Mouse (Mus musculus) embryonic facial prominence, embryonic 13.5 days (tissue): ENCODE measurements at regions not wholly inside any gene's neighbourhood (a gene's known extent, or its start where the extent isn't known, plus 50 kb on each side); places are given as distances from the start of the nearest gene placed in this dataset.
"Not testable (repeated sequence)": the region's sequence is repeated elsewhere in the genome, so short reads cannot be mapped to it uniquely, and the experiment has no call there.

Experiments
- ATAC-seq: fragments of 200-750 bp; cut with Nextera tagmentation; 2 replicates; pipeline ENCODE4 v1.8.0; 2017; ENCODE audit warnings: low read depth; ENCODE audit not compliant: insufficient number of reproducible peaks, insufficient read depth, low FRiP score, low TSS enrichment
- H3K27ac ChIP-seq: fragments of 300-500 bp; sonication (generic); 2 replicates; pipeline ENCODE4 v1.5.1; 2015; ENCODE audit warnings: moderate library complexity, mild to moderate bottlenecking, inconsistent platforms
- H3K27me3 ChIP-seq: fragments of 300-500 bp; sonication (generic); 2 replicates; pipeline ENCODE4 v1.6.1; 2015; ENCODE audit warnings: mild to moderate bottlenecking, inconsistent platforms
- H3K36me3 ChIP-seq: fragments of 300-500 bp; sonication (generic); 2 replicates; pipeline ENCODE4 v1.6.1; 2015; ENCODE audit warnings: mild to moderate bottlenecking, inconsistent platforms
- H3K4me1 ChIP-seq: fragments of 300-500 bp; sonication (generic); 2 replicates; pipeline ENCODE4 v1.6.1; 2015; ENCODE audit warnings: inconsistent platforms
- H3K4me2 ChIP-seq: fragments of 300-500 bp; sonication (generic); 2 replicates; pipeline ENCODE4 v1.6.1; 2015; ENCODE audit warnings: moderate library complexity, mild to moderate bottlenecking, inconsistent platforms
- H3K4me3 ChIP-seq: fragments of 300-500 bp; sonication (generic); 2 replicates; pipeline ENCODE4 v1.5.1; 2015; ENCODE audit warnings: mild to moderate bottlenecking, inconsistent platforms
- H3K9ac ChIP-seq: fragments of 300-500 bp; sonication (generic); 2 replicates; pipeline ENCODE4 v1.6.1; 2015; ENCODE audit warnings: mild to moderate bottlenecking, inconsistent platforms
- H3K9me3 ChIP-seq: fragments of 300-500 bp; sonication (generic); 2 replicates; pipeline ENCODE4 v1.6.1; 2016; ENCODE audit warnings: inconsistent platforms
- WGBS: fragments of 180-500 bp; shearing (Covaris S2); methylation state at CpG from one replicate; pipeline ENCODE4 v1.1.7; 2015; ENCODE audit warnings: mixed read lengths; 5-methylcytosine and 5-hydroxymethylcytosine counted together

GRCm38 (mm10) chr6:103809986-103810341 is 299.6 kb downstream of the Chl1 start:
- Histone ChIP-seq H3K4me2 (peak overlapping the region; percentile 46), H3K9ac (0 out of 2 replicates have a peak overlapping the region, but pooled peaks have one; percentile 2), H3K27me3 (peaks cover 17% of the 10 kb centered on the region), H3K27ac (no peak overlapping the region), H3K9me3 (no peaks in the 10 kb centered on the region), H3K36me3 (no peaks in the 10 kb centered on the region), H3K4me1 (peaks cover 19% of the 10 kb centered on the region), H3K4me3 (peak overlapping the region; percentile 2; the same call in 1 of the 2 replicates)
- 16% methylated on average over 7 of the region's 7 CpGs for WGBS
- ATAC-seq = no peak

DNA sequence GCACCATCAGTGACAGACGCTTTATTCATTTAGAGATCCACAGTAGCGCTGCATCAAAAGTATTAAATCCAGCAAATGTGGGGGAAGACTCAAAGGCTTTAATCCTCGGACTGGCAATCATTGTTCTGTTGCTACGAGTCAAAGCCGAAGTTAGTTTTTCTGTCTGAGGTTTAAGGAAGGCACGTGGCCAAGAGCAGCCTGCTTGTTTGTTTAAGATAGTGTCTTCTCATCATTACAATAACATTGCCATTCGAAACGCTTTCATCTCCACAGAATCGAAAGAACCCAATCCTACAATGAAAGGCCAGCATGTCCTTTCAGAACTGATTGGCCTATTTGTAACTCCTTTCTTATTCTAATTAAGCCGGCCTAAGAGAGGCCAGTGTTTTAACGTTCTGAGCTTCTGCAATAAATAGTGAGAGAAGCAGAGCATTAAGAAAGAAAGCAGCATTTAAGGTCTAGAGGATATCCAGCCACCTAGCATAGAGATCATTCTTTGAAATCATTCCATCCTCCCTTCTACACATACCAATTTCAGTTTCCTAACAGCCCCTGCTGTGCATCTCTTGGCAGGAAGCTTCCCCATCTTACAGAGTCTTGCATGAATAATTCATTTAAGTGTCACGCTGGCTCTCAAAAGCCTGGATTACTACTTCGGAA is 300.1 kb downstream of the Chl1 start:
- 5% methylated on average over 13 of the region's 13 CpGs for WGBS
- H3K36me3 ChIP-seq = no peaks in the 10 kb centered on the region
- H3K27me3 ChIP-seq = peaks cover 17% of the 10 kb centered on the region
- 0 out of 2 replicates have a peak overlapping the region, but pooled peaks have one; percentile 2 for H3K9ac ChIP-seq
- H3K4me3 ChIP-seq = peak overlapping the region; percentile 2; the same call in 1 of the 2 replicates
- no peaks in the 10 kb centered on the region for H3K9me3 ChIP-seq
- peaks cover 19% of the 10 kb centered on the region for H3K4me1 ChIP-seq
- ATAC-seq = no peak
- H3K27ac ChIP-seq = no peak overlapping the region
- peak overlapping the region; percentile 46 for H3K4me2 ChIP-seq

GRCm38 (mm10) chr6:103816396-103816795 is 306.0 kb downstream of the Chl1 start:
- not testable (repeated sequence) for H3K9me3 ChIP-seq, H3K4me2 ChIP-seq, H3K27ac ChIP-seq, H3K4me3 ChIP-seq, H3K4me1 ChIP-seq, H3K36me3 ChIP-seq, H3K9ac ChIP-seq, ATAC-seq, H3K27me3 ChIP-seq
- WGBS = 52% methylated on average over 5 of the region's 5 CpGs

DNA sequence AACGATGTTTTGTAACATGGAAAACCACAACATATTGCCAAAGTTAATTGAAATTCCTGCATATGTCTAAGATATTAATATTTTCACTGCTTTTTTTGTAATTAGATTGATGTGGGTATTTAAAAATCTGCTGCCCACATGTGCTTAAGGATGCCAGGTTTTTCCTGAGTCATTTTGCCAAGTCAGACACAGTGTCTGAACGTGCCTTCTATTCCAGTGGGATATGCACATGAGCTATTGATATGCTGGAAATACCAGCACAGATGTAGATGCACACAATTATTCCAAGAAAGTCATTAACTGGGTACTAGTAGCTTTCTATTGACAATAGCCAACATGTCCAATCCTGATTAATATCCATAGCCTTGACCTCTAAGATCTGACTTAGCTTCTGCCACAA is 315.7 kb downstream of the Chl1 start:
- Histone ChIP-seq H3K4me2 (no peak overlapping the region), H3K4me3 (no peak overlapping the region), H3K4me1 (no peaks in the 10 kb centered on the region), H3K9ac (no peak overlapping the region), H3K9me3 (no peaks in the 10 kb centered on the region), H3K36me3 (no peaks in the 10 kb centered on the region), H3K27ac (no peak overlapping the region), H3K27me3 (no peaks in the 10 kb centered on the region)
- WGBS = 54% methylated on average over 2 of the region's 2 CpGs
- no peak for ATAC-seq

DNA sequence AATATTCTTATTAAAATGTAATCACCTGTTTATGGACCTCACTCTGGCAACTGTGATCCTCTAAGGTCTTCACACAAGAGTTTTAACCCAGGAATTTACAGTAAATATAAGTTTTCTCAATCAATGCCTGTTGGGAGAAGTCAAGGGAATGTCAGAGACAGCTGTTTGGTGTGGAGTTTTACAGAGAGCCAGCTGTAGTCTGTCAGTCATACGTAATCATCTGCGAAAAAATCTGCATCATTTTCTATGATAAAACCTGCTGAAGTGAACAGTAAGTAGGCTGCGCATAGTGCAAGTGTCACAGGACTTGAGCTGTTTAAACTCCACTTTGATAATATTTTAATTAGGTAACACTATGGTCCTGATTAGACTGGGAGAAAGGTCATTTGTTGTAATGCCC is 317.2 kb downstream of the Chl1 start:
- Histone ChIP-seq H3K27ac (no peak overlapping the region), H3K4me3 (no peak overlapping the region), H3K27me3 (no peaks in the 10 kb centered on the region), H3K4me1 (no peaks in the 10 kb centered on the region), H3K36me3 (no peaks in the 10 kb centered on the region), H3K9me3 (no peaks in the 10 kb centered on the region), H3K9ac (no peak overlapping the region), H3K4me2 (no peak overlapping the region)
- no peak for ATAC-seq
- WGBS = 93% methylated on average over 3 of the region's 3 CpGs

- Histone ChIP-seq H3K4me3 (no peak overlapping the region), H3K27me3 (no peaks in the 10 kb centered on the region), H3K9me3 (no peaks in the 10 kb centered on the region), H3K4me1 (no peaks in the 10 kb centered on the region), H3K4me2 (no peak overlapping the region), H3K9ac (no peak overlapping the region), H3K36me3 (no peaks in the 10 kb centered on the region), H3K27ac (no peak overlapping the region)
- no peak for ATAC-seq
- 94% methylated on average over 1 of the region's 1 CpGs for WGBS
Observed at GRCm38 (mm10) chr6:103828866-103829265, 318.5 kb downstream of the Chl1 start.

- 83% methylated on average over 4 of the region's 4 CpGs for WGBS
- 0 out of 2 replicates have a peak, but pooled peaks cover 3% of the 10 kb centered on the region for H3K27me3 ChIP-seq
- no peak overlapping the region for H3K9ac ChIP-seq
- no peak overlapping the region for H3K4me3 ChIP-seq
- H3K27ac ChIP-seq = no peak overlapping the region
- no peaks in the 10 kb centered on the region for H3K4me1 ChIP-seq
- H3K4me2 ChIP-seq = no peak overlapping the region
- no peaks in the 10 kb centered on the region for H3K36me3 ChIP-seq
- no peak for ATAC-seq
- no peaks in the 10 kb centered on the region for H3K9me3 ChIP-seq
Observed at GRCm38 (mm10) chr6:103832301-103832700, 321.9 kb downstream of the Chl1 start.

DNA sequence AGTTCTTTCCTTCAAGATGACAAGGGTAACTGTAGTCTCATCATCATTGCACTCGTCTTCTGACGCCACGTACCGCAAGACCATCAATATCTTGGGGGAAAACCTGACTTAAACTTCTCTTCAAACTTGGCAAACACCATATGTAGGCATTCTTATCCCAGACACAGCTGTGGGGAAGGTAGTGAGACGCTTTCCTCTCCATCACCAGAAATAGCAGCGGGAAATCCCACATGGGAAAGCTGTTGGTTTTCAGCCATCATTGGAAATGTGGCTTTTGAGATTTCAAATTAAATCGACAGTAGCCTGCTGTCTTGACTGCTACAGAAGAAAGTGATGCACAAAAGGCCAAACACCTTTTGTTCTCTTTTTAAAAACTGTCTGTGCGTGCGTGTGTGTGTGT is 322.4 kb downstream of the Chl1 start:
- no peaks in the 10 kb centered on the region for H3K9me3 ChIP-seq
- no peak overlapping the region for H3K4me3 ChIP-seq
- H3K9ac ChIP-seq = no peak overlapping the region
- 0 out of 2 replicates have a peak, but pooled peaks cover 3% of the 10 kb centered on the region for H3K27me3 ChIP-seq
- H3K4me1 ChIP-seq = no peaks in the 10 kb centered on the region
- WGBS = 81% methylated on average over 9 of the region's 9 CpGs
- H3K36me3 ChIP-seq = no peaks in the 10 kb centered on the region
- H3K4me2 ChIP-seq = no peak overlapping the region
- no peak for ATAC-seq
- H3K27ac ChIP-seq = no peak overlapping the region

DNA sequence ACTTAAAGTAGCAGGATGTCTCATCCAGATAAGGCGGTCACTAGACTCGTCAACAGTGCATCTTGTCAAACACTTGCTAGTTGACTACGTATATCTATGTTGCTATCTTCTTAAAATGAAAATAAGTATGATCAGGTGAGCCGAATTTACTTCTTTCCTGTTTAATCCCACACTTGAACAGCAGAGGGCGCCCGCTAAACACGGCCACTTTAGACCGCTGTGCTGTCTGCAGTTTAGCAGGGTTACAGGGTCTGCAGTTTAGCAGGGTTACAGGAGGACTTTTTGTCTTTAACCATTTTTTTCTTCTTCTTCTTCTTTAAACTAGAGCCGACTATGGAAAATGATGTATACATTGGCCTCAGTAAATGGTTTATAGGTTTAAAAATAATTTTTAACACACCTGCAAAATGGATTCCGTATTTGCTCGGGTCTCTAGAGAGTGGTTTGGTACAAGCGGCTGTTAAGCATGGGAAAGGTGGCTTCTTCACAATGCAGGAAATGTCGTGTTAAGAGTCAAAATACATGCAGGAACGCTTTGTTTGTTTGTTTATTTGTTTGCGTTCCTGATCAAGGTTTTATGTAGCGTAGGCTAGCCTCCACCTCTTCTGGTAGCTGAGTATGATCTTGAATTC is 323.2 kb downstream of the Chl1 start:
- 45% methylated on average over 16 of the region's 16 CpGs for WGBS
- no peak overlapping the region for H3K4me2 ChIP-seq
- no peak for ATAC-seq
- no peaks in the 10 kb centered on the region for H3K4me1 ChIP-seq
- no peak overlapping the region for H3K4me3 ChIP-seq
- H3K27ac ChIP-seq = no peak overlapping the region
- no peaks in the 10 kb centered on the region for H3K9me3 ChIP-seq
- no peaks in the 10 kb centered on the region for H3K36me3 ChIP-seq
- 0 out of 2 replicates have a peak, but pooled peaks cover 3% of the 10 kb centered on the region for H3K27me3 ChIP-seq
- H3K9ac ChIP-seq = no peak overlapping the region

DNA sequence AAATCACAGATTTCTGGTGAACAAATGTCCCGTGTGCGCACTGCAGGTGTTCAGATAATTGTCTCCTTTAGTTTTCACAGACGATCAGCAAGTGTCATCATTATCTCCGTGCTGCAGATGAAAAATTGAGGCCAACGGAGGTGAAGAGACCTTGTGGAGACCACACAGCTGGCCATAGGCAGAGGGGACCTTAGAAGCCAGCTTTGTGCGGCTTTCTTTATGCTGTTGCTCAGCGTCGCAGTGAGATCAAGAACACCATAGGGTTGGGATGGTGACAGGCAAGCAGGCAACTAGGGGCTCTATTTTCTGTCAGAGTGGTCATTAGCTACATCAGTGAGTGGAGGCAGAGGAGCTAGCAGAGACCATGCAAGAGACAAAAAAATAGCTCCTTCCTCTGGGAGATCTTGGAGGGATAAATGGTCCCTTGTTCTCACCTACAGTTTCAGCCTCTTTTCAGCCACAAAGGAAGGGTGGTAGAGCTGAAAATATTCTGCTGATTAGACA is 324.4 kb downstream of the Chl1 start:
- 86% methylated on average over 8 of the region's 8 CpGs for WGBS
- H3K9ac ChIP-seq = no peak overlapping the region
- ATAC-seq = no peak

GRCm38 (mm10) chr6:103859787-103860186 is 349.4 kb downstream of the Chl1 start:
- no peak overlapping the region for H3K27ac ChIP-seq
- no peaks in the 10 kb centered on the region for H3K4me1 ChIP-seq
- H3K9me3 ChIP-seq = no peaks in the 10 kb centered on the region
- no peak overlapping the region for H3K4me2 ChIP-seq
- no peak overlapping the region for H3K4me3 ChIP-seq
- no peaks in the 10 kb centered on the region for H3K27me3 ChIP-seq
- H3K36me3 ChIP-seq = no peaks in the 10 kb centered on the region
- no peak overlapping the region for H3K9ac ChIP-seq
- no peak for ATAC-seq

More for the DNA sequence above, 324.4 kb downstream of the Chl1 start:
- Histone ChIP-seq H3K4me2 (no peak overlapping the region), H3K36me3 (no peaks in the 10 kb centered on the region), H3K27ac (no peak overlapping the region), H3K27me3 (0 out of 2 replicates have a peak, but pooled peaks cover 3% of the 10 kb centered on the region), H3K9me3 (no peaks in the 10 kb centered on the region), H3K4me1 (no peaks in the 10 kb centered on the region), H3K4me3 (no peak overlapping the region)

DNA sequence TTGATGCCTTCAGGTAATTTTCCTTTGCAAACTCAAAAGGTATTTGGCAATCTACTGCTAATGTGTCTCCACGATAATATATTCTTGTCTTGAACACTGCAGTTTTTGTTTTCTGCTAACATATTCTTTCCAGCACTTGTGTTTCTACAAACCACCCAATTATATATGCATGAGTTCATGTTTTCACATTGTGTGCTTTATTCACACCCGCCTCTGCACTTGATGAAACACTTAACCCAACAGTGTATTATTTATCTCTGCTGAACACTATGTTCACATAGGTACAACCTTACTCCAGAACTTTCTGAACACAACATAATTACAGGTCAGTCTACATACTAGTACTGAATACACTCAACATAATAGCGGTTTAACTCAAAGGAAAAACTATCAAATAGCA is 383.1 kb downstream of the Chl1 start:
- no peaks in the 10 kb centered on the region for H3K36me3 ChIP-seq
- H3K27me3 ChIP-seq = no peaks in the 10 kb centered on the region
- H3K27ac ChIP-seq = no peak overlapping the region
- no peak overlapping the region for H3K4me3 ChIP-seq
- no peak for ATAC-seq
- WGBS = 81% methylated on average over 3 of the region's 3 CpGs
- H3K4me2 ChIP-seq = no peak overlapping the region
- no peak overlapping the region for H3K9ac ChIP-seq
- H3K9me3 ChIP-seq = no peaks in the 10 kb centered on the region
- no peaks in the 10 kb centered on the region for H3K4me1 ChIP-seq
